Mouse (Mus musculus) B cell, adult 2 months (primary cell): Measurements from ENCODE around the gene Gpr142.

Source experiments
- DNase-seq, 2 experiments: peaks; one replicate each; pipeline ENCODE4 v3.0.0; 2022

Gpr142 gene

DNA sequence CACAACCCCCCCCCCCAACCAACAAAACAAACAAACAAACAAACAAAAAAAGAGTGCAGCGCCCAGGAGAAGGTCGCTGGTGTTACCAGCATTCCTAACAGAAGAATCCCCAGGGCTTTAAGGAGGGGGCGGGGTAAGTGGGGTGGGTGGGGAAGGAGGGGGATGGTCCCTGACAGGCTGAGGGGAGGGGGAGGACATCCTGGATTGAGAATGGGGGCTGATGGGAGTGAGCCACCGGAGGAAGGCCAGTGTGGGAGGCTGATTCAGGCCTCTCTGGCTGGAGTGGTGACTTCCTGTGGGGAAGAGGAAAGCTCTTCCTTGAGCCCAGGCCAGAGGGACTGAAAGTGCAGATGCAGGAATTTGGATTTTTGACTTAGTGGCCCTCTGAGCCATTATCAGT, 47.6 kb downstream of the Gpr142 start:
- DNase-seq, result no peak

DNA sequence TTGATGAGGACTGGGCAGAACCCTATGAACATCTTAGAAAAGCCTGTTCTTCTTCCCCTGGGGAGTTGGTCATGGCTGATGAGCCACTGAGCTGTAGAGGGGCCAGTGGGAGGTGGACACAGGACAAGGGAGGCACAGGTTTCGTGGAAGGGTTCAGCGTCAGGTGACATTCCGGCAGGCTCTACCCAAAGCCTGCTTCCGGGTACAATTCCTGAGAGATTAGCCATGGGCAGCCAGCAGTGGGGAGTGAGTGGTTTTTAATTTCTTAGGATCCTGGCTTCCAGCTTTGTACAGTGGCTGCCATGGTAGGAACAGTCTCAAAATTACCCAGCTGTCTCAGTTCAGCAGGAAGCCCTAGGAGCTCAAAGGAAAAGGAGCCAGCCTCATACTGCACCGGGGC, 48.3 kb downstream of the Gpr142 start:
- no peak for DNase-seq

DNA sequence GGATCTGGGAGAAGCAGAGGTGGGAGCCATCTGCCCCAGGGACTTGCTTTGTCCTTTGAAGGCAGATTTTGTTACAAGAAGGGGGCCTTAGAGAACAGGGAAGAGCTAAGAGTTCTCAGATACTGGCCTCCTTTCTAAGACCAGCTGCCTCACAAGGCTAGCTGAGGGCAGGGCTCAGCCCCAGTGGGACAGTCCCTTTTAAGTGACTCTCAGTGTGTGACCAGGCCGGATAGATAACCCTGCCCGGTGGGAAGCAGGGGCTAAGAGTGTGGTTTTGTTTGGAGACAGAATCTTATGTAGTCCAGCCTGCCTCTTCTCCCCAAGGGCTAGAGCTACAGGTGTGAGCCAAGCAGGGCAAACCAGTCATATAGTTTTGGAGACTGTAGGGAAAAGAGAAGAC, 50.8 kb downstream of the Gpr142 start:
- DNase-seq, result no peak

DNA sequence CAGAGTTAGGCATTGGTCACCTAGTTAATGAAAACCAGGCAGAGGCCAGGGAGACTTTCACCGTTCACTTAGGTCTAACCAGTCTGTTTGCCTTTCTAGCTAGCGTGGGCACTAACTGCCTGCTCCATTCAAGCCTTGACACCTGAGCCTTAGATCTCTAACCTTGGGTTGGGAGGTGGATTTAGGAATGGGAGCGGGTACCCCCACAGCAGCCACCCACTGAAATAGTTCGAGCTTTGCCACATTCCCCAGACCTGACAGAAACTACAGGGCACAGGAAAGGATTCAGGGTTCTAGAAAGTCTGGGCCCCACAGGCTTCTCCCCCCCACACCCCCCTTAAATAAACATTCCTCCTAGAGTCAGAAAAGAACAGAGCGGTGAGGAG, 51.3 kb downstream of the Gpr142 start:
- no peak for DNase-seq

DNA sequence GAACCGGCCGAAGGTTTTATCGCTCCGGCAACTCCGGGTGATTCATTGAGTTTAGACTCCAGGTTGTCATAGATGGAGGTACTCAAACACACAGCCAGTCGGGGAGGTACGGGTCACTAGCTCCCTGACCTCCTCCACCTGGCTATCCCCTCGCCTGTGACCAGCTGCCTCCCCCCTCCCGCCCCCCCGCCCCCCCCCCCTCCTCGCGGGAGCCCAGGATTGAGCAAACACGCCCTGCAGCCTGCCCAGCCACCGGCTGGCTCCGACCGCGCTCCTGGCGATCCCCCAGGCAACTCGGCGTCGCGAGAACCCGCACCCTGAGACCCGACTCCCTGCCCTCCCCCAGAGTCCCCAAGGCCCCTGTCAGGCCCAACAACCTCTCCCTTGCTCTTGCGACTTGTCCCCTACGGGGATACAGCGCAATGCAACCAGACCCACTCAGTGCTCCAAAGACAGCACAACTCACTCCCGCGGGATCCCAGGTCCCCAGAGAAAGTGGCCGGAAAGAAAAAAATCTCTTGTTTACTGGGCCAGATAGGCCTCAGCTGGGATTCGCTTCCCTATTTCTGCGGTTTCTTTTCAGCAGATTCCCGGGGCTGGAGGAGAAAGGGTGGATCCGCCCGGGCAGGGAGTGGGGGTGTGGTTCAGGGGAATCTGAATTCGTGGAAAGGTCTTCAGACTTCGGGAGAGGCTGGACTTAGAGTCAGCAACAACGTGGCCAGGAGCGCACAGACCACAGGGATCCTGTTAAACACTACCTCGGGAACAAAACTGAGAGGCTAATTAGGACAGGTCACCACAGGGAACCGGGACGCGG, 51.9 kb downstream of the Gpr142 start, which contains the start of gene Gprc5c:
Gene Gprc5c (plus strand): TSS at position 701 of the 817 bp plus-strand sequence.
- no peak for DNase-seq

DNA sequence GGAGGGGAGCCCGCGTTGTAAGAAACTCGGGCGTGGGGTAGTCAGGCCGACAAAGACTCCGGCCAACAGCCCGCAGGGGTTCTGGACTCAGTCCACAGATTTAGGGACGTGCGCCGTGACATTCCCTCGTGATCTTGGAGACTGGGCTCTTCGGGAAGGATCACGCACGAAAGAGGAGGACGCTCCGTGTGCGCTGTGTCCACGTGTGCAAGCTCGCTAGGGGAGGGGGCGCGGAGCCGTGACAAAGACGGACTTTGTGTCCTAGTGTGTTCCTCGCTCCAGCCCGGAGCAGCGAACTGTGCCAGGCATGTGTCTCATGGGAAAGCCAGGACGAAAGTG, 52.5 kb downstream of the Gpr142 start:
- no peak for DNase-seq

DNA sequence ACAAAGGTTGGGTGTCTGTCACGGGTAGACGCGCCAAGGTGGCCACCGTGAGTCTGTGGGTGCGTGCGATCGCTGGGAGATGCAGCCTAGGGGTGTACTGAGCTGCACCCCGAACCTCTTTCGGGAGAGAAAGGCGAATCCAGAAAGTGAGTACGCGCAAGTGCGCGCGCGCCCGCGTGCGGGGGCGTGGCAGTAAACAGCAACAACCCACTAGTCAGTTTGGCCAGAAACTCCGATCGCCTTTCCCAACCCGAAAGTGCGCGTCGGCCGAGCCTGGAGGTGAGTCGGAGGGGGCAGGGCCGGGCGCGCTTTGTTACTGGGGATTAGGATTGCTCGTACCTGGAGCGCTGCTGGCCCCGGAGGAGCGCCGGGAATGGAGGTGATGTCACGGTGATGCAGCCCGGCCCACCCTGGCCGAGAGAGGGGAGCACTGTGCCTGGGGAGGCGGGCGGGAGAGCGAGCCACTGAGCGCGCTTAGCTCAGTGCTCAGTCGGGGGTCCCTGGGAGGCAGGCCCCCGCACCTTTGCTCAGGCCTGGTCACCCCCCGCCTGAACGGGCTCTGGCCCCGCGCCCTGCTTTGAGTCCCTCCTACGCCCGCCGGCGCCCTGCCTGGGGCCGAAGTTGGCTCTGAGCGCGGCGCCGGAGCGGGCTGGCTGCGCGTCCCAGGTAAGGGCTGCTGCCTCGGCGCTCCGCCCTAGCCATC, 53.0 kb downstream of the Gpr142 start:
- no peak for DNase-seq

DNA sequence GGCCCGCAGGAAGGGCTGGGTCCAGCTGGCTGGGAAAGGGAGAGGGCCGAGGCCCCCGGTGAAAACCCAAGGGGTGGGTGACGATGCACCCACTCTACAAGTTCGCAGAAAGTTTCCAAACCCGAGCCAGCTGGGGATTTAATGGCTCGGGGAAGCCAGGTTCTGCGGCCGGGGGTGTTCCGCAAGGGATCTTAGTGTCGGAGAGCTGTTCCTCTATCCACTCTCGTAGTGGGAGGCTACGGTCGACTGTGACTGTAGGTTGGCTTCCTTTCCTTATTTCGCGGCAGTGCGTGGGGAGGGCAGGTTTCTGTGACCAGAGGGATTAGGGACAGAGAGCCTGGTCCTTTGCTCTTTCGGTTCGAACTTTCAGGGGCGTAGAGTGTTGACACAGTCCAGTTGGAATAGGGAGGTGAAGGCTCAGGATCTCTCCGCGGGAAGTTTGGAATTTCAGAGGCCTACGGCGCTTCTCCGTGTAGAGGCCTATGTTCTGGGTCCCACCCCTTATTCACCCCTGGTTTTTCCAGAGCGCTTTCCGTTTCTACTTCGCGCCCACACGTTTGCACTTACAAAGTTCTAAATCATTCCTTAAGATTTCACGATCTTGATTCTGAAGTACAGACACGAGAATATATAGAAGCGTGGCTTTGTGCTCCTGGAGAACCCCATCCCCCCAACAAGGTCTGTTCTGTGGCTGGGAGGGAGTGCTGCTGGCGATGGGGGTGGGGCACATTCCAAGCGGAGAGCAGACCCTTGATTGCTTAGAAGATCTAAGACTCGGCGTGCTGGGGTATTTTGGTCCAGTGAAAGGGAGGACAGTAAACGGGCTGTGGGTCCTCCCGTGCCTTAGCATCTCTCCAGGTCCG, 53.8 kb downstream of the Gpr142 start:
- DNase-seq, result no peak

DNA sequence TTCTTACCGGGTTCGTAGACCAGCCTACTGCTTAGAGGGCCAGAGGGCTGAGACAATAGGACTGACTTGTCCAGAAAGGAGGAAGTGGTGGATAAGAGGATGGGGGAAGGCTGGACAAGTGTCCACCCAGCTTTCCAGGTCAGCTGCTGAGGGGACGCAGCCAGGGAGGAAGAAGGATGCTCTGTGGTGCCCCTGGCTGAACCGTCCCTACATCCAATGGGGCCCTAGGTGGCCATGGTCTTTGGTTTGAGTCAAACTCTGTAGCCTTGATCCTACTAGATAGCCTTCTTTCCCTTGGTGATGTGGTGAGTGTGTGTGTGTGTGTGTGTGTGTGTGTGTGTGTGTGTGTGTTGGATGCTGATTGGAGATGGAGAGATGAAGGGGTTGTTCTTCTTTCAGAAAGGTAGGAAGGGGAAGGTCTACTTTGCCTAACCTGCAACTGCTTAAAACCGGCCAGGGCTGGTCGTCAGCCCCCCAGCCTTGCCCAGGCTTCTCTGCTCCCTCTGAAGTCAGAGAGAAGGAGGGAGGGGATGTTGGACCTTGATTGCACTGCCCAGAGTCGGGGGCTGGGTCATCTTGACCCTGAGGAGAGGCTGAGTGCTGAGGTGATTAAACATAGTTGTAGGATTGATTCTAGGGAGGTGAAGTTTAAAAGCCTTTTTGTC, 54.6 kb downstream of the Gpr142 start:
- DNase-seq, result no peak

DNA sequence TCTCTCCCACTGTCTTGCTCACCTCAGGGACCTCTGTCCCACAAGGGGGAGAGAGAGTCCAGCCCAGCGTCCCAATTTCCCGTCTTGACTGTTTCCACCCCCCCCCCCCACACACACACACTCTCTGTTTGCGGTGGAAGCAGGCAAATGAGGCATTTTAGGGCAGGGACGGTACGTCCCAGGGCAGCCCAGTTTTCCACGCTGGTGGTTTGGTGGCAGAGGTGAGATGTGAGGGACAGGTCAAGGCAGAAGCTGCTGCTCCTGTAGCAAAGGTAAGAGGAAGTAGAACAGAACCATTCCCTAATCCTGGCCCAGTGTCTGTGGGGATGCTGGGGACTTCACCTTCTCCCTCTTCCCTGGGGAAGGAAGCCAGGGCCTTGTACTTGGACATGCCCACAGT, 55.9 kb downstream of the Gpr142 start:
- DNase-seq, result no peak

DNA sequence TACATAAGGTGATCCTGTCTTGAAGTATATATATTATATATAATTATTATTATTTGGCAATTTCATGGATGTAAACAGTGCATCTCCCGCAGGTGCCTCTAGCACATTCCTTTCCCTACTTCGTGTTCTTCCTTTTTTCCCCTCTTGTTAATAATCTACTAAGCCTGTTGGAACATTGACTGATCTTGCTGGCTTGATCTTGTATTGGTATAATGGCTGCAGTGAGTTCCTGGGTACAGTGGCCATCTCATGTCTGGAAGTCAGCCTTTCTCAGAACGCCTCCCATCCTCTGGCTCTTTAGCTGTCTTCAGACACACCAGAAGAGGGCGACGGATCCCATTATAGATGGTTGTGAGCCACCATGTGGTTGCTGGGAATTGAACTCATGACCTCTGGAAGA, 57.4 kb downstream of the Gpr142 start:
- no peak for DNase-seq
